Mouse (Mus musculus): ENCODE results near the gene Zbtb8os. TPM values are rescaled to one million over a fixed set of nuclear protein-coding genes. Genes with fewer than 3 reads are reported as not detected.

The Zbtb8os gene
- polyA plus RNA-seq, 2 experiments = 22.3 to 33.2 TPM

DNA sequence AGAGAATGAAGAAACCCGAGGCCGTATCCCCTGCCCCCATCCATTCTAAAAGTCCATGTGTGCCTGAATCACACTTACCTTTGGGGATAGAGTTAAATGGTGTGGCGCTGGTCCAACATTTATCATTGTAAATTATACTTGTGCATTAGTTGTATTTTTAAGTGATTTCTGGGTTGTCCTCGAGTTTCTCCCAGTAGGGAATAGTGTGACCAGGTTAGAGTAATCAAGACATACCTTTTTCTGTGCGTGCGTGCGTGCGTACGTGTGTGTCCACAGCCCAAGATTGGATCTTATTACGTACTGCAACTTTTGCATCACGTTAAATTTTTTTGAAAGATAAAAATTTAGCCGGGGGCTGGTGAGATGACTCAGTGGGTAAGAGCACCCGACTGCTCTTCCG, 796 bp downstream of the Zbtb8os start:
- peak overlapping the region; percentile 98 for H3K27ac ChIP-seq
- no peak for ATAC-seq (ENCODE audit: insufficient read depth)
- TF ChIP-seq CTCF (IDR thresholded peaks at IDR 0.05; ENCODE audit: low read depth) (no peak), EP300 (IDR thresholded peaks at IDR 0.05; ENCODE audit: low read depth) (no peak)

DNA sequence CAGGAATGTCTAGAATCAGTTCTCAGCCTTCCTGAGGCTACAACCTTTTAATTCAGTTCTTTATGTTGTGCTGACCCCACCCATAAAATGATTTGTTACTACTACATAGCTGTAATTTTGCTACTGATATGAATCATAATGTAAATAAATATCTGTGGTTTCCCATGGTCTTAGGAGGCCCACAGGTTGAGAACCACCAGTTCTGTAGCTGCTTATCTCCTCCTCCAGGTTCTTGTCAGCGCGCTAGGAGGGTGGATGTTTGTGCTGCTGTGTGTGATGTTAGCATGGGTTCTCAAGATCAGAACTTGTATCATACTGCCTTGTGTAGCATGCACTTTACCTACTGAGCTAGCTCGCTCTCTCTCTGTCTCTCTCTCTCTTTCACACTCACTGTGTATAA, 4.2 kb downstream of the Zbtb8os start:
- peak overlapping the region; percentile 59 for H3K4me2 ChIP-seq (ENCODE audit: low read depth)
- H3K4me1 ChIP-seq (replicated peaks; ENCODE audit: control insufficient read depth in 2 of 2, insufficient read depth in 2 of 2, low read length in 1 of 2) = peaks cover 29 to 33% of the 10 kb centered on the region in 2 experiments
- peak overlapping the region; percentile 89 for H3K27ac ChIP-seq
- WGBS (ENCODE audit: insufficient replicate concordance) = 18% methylated on average over 3 of the region's 3 CpGs
- peak in 1 of 3 experiments; percentile 73 for DNase-seq (ENCODE audit: low read depth in 3 of 3, low spot score in 3 of 3)
- H3K27me3 ChIP-seq (ENCODE audit: control insufficient read depth, insufficient read depth, low read length) = no peaks in the 10 kb centered on the region
- H3K9me3 ChIP-seq (ENCODE audit: control insufficient read depth, low read length) = no peaks in the 10 kb centered on the region
- TF ChIP-seq CTCF (IDR thresholded peaks at IDR 0.05; ENCODE audit: low read depth) (no peak), EP300 (IDR thresholded peaks at IDR 0.05; ENCODE audit: low read depth) (peak; percentile 87)
- peaks cover 20% of the 10 kb centered on the region for H3K36me3 ChIP-seq (replicated peaks; ENCODE audit: control insufficient read depth, insufficient read depth, low read depth)
- peak; percentile 64 for ATAC-seq (ENCODE audit: insufficient read depth)
- H3K4me3 ChIP-seq (ENCODE audit: insufficient read depth in 1 of 2, low read depth in 2 of 2, low read length in 2 of 2) = no peak overlapping the region
- H3K9ac ChIP-seq (replicated peaks) = peak overlapping the region; percentile 4

More for the DNA sequence above, 796 bp downstream of the Zbtb8os start:
- Histone ChIP-seq H3K36me3 (replicated peaks; ENCODE audit: control insufficient read depth, insufficient read depth, low read depth) (peaks cover 21% of the 10 kb centered on the region), H3K9ac (replicated peaks) (peak overlapping the region; percentile 91), H3K9me3 (ENCODE audit: control insufficient read depth, low read length) (no peaks in the 10 kb centered on the region), H3K27me3 (ENCODE audit: control insufficient read depth, insufficient read depth, low read length) (no peaks in the 10 kb centered on the region), H3K4me3 (ENCODE audit: insufficient read depth in 1 of 2, low read depth in 2 of 2, low read length in 2 of 2) (peak overlapping the region; percentile 84 to 99), H3K4me1 (replicated peaks; ENCODE audit: control insufficient read depth in 2 of 2, insufficient read depth in 2 of 2, low read length in 1 of 2) (peaks cover 42 to 43% of the 10 kb centered on the region in 2 experiments), H3K4me2 (ENCODE audit: low read depth) (peak overlapping the region; percentile 97)
- 46% methylated on average over 14 of the region's 14 CpGs for WGBS (ENCODE audit: insufficient replicate concordance)
- DNase-seq (ENCODE audit: low read depth in 3 of 3, low spot score in 3 of 3) = no peak

DNA sequence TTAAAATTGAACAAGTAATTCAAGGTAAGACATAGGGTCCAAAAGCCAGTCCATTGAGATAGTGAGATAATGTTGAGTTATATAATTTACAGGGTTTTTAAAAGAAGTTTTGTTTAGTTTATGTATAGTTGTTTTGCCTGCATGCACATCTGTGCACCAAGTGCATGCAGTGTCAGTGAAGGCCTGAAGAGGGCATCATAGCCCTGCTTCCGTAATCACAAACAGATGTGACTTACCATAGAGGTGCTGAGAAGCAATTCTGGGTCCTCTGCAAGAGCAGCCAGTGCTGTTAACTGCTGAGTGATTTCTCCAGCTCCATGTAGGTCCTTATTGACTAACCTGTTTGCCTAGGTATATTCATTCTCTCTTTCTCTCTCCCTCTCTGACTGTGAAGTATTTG, 6.4 kb downstream of the Zbtb8os start:
- 82% methylated on average over 1 of the region's 1 CpGs for WGBS (ENCODE audit: insufficient replicate concordance)
- Histone ChIP-seq H3K4me2 (ENCODE audit: low read depth) (no peak overlapping the region), H3K27me3 (ENCODE audit: control insufficient read depth, insufficient read depth, low read length) (no peaks in the 10 kb centered on the region), H3K9me3 (ENCODE audit: control insufficient read depth, low read length) (no peaks in the 10 kb centered on the region), H3K9ac (replicated peaks) (no peak overlapping the region), H3K27ac (no peak overlapping the region), H3K36me3 (replicated peaks; ENCODE audit: control insufficient read depth, insufficient read depth, low read depth) (peaks cover 20% of the 10 kb centered on the region), H3K4me1 (replicated peaks; ENCODE audit: control insufficient read depth in 2 of 2, insufficient read depth in 2 of 2, low read length in 1 of 2) (peaks cover 29 to 33% of the 10 kb centered on the region in 2 experiments), H3K4me3 (ENCODE audit: insufficient read depth in 1 of 2, low read depth in 2 of 2, low read length in 2 of 2) (no peak overlapping the region)
- ATAC-seq (ENCODE audit: insufficient read depth) (no peak), DNase-seq (ENCODE audit: low read depth in 3 of 3, low spot score in 3 of 3) (no peak)
- TF ChIP-seq EP300 (IDR thresholded peaks at IDR 0.05; ENCODE audit: low read depth) (no peak), CTCF (IDR thresholded peaks at IDR 0.05; ENCODE audit: low read depth) (peak; percentile 57)

DNA sequence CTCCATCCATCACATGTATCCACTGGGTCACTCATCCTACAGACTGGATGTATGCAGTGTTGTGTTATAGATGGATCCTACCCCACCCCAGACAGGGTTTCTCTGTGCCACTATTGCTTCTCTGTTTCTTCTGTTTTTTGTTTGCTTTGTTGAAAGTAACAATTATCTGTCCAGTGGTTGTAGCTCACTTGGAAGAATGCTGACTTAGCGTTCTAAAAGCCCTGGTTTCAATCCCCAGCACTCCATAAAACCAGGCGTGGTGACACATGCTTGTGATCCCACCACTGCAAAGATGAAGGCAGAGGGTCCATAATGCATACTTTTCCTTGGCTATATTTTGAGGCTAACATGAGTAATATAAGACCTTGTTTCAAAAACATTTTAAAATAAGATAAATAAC, 7.2 kb downstream of the Zbtb8os start:
- DNase-seq (ENCODE audit: low read depth in 3 of 3, low spot score in 3 of 3) = no peak
- Histone ChIP-seq H3K36me3 (replicated peaks; ENCODE audit: control insufficient read depth, insufficient read depth, low read depth) (peaks cover 21% of the 10 kb centered on the region), H3K9me3 (ENCODE audit: control insufficient read depth, low read length) (no peaks in the 10 kb centered on the region), H3K4me3 (ENCODE audit: insufficient read depth in 1 of 2, low read depth in 2 of 2, low read length in 2 of 2) (no peak overlapping the region), H3K9ac (replicated peaks) (no peak overlapping the region), H3K4me2 (ENCODE audit: low read depth) (no peak overlapping the region), H3K27ac (no peak overlapping the region), H3K4me1 (replicated peaks; ENCODE audit: control insufficient read depth in 2 of 2, insufficient read depth in 2 of 2, low read length in 1 of 2) (peaks cover 23 to 26% of the 10 kb centered on the region in 2 experiments), H3K27me3 (ENCODE audit: control insufficient read depth, insufficient read depth, low read length) (no peaks in the 10 kb centered on the region)
- TF ChIP-seq CTCF (IDR thresholded peaks at IDR 0.05; ENCODE audit: low read depth) (no peak), EP300 (IDR thresholded peaks at IDR 0.05; ENCODE audit: low read depth) (no peak)
- ATAC-seq (ENCODE audit: insufficient read depth) = no peak
- 78% methylated on average over 2 of the region's 2 CpGs for WGBS (ENCODE audit: insufficient replicate concordance)

DNA sequence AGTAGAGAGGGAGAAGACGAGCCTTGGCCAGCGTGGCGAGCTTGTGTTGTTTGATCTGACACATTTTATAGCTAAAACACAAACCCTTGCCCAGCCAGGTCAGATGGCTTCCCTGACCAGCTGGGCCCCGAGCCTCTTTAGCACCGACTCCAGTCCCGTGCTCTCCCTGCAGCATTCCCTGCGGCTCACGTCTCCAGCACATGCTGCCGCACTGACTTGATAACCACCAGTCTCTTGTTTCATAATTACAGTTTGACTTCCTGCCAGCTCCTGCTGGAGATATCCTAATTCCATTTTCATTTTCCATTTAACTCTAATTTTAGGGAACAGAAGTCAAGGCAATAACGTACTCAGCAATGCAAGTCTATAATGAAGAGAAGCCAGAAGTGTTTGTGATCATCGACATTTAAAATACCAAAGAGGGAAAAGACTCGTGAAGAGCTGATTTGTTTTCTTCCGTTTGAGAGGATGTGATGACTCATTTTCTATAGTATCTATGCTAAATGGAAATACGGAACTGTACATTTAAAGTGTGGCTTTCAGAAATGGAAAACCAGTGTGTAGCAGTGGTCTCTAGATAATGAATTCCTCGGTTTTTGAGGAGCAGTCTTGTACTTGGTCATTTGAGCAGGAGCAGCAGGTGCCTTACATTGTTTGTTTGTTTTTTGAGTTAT, 11.1 kb downstream of the Zbtb8os start:
- Histone ChIP-seq H3K9ac (replicated peaks) (no peak overlapping the region), H3K4me1 (replicated peaks; ENCODE audit: control insufficient read depth in 2 of 2, insufficient read depth in 2 of 2, low read length in 1 of 2) (no peaks in the 10 kb centered on the region), H3K36me3 (replicated peaks; ENCODE audit: control insufficient read depth, insufficient read depth, low read depth) (peaks cover 19% of the 10 kb centered on the region), H3K4me2 (ENCODE audit: low read depth) (no peak overlapping the region), H3K9me3 (ENCODE audit: control insufficient read depth, low read length) (no peaks in the 10 kb centered on the region), H3K4me3 (ENCODE audit: insufficient read depth in 1 of 2, low read depth in 2 of 2, low read length in 2 of 2) (no peak overlapping the region), H3K27ac (no peak overlapping the region), H3K27me3 (ENCODE audit: control insufficient read depth, insufficient read depth, low read length) (no peaks in the 10 kb centered on the region)
- no peak for DNase-seq (ENCODE audit: low read depth in 3 of 3, low spot score in 3 of 3)
- no peak for ATAC-seq (ENCODE audit: insufficient read depth)
- TF ChIP-seq EP300 (IDR thresholded peaks at IDR 0.05; ENCODE audit: low read depth) (no peak), CTCF (IDR thresholded peaks at IDR 0.05; ENCODE audit: low read depth) (no peak)
- 87% methylated on average over 15 of the region's 15 CpGs for WGBS (ENCODE audit: insufficient replicate concordance)

All from liver, embryonic 14.5 days (tissue).